Mouse (Mus musculus): ENCODE measurements around the gene Gm28230.

Gene Gm28230

DNA sequence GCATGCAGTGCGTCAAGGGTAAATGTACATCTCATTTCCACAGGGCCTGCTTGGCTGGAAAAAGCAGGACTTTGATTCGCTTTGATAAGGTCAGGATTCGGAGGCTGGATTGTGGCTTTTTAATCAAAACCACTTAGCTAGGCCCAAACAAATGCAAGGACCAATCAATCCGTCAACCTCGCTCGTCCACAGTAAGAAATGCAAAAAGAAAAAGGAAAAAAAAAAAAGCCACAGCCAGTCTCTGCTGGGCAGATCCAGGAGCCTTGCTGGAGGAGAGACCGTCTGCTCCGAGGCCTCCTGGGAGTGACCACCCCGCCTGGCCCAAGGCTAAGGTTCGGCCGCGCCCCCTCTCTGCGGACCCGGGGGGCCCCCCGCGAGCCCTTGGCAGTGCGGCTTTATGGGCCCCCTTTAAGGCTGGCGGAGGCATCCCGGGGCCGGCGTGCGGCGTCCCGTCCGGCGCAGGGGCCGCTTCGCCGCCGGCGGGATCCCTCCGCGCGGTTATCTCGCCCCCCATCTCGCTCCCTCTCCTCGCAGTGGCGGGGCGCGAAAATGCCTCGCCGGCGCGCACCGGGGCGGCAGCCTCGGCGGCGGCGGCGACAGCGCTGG lies 22.0 kb upstream of the Gm28230 start, which contains the start of gene Hoxd8:
Gene Hoxd8 (plus strand): TSS at position 223 of the 606 bp plus-strand sequence.
- peak; percentile 88 for DNase-seq (ENCODE audit: low spot score)

DNA sequence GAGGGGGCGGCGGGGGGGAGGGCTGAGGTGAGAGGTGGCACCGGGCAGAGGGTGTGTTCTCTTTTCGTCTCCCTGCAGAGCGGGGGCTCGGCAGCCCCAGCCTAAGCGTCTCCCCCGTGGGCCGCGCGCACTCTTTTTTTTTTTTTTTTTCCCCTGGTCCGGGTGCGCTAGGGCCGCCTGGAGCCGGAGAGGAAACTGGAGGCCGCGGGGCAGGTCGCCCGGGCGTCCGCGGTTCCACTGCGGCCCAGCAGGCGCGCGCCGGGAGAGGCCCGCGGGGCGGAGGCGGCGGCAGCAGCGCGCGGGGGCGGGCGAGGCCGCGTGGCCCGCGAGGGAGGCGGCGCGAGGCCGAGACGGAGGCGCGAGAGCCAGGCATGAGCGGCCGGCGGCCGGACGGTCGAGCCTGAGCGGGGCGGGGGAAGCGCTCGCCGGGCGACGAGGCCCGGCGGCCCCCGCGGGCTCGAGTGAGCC lies 21.5 kb upstream of the Gm28230 start:
- peak; percentile 53 for DNase-seq (ENCODE audit: low spot score)

DNA sequence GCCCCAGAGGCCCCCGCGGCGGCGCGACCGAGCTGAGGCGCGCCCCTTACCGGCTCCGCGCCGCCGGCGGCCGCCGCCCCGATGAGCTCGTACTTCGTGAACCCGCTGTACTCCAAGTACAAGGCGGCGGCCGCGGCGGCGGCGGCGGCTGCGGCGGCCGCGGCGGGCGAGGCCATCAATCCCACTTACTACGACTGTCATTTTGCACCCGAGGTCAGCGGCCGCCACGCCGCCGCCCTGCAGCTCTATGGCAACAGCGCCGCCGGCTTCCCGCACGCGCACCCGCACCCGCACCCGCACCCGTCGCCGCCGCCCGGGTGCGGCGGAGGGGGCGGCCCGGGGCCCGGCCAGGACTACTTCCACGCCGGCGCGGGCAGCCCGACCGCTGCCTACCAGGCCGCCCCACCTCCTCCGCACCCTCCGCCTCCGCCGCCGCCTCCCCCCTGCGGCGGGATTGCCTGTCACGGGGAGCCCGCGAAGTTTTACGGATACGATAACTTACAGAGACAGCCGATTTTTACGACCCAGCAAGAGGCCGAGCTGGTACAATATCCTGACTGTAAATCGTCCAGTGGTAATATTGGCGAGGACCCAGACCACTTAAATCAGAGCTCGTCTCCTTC lies 20.9 kb upstream of the Gm28230 start:
- DNase-seq (ENCODE audit: low spot score), result peak; percentile 70

DNA sequence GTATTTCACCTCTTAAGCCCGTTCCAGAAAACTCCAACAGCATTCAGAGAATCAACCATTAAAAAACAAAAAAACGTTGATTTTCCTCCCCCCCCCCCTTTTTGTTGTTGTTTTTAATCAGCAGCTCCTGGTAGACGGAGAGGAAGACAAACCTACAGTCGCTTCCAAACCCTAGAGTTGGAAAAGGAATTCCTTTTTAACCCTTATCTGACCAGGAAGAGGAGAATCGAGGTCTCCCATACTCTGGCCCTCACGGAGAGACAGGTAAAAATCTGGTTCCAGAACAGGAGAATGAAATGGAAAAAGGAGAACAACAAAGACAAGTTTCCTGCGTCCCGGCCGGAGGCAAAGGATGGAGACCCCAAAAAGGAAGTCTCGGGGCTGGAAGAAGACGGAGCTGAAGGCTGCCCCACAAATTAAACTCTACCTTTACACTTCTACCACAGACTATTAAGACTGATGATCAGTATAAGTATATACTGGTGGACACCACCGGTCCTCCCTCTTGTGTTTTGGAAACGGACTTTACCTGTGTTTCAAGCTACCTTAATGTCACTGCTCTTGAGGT lies 20.1 kb upstream of the Gm28230 start:
- no peak for DNase-seq (ENCODE audit: low spot score)

DNA sequence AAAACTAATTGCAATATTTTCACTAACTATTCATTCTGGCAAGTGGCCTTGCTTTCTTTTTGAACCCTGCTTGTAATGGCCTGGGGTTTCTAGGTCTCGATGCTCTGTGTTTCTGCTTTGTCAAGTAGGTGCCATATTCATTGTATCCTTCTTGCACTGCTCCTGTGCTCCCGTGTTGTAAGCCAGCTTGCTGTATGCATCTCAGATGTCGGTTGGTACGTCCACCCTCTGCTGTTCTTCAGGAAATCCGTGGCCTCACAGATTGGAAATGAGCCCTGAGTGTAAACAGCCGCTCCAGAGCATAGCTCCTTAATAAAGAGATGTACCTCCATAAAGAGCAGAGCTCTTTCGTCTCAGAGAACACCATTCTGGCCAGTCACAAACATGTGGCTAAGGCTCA lies 18.9 kb upstream of the Gm28230 start:
- DNase-seq (ENCODE audit: low spot score), result no peak

DNA sequence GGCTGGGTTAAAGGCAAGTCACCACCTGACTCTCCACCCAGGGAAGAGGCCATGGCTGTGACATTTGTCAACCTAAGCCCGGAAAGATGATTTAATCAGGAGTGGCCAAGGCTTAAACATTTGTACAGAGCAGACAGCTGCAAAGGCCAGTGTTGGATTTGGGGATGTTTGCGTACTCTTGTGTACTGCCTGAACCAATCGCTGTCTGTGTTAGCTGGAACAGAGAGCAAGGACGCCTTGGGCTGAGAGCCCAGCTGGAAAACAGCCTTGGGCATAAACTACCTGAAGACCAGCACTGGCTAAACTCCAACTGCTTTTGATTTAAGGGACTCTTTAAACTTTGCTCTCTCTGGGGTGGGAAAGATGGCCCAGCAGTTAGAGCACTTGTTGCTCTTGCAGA lies 17.9 kb upstream of the Gm28230 start:
- peak; percentile 38 for DNase-seq (ENCODE audit: low spot score)

DNA sequence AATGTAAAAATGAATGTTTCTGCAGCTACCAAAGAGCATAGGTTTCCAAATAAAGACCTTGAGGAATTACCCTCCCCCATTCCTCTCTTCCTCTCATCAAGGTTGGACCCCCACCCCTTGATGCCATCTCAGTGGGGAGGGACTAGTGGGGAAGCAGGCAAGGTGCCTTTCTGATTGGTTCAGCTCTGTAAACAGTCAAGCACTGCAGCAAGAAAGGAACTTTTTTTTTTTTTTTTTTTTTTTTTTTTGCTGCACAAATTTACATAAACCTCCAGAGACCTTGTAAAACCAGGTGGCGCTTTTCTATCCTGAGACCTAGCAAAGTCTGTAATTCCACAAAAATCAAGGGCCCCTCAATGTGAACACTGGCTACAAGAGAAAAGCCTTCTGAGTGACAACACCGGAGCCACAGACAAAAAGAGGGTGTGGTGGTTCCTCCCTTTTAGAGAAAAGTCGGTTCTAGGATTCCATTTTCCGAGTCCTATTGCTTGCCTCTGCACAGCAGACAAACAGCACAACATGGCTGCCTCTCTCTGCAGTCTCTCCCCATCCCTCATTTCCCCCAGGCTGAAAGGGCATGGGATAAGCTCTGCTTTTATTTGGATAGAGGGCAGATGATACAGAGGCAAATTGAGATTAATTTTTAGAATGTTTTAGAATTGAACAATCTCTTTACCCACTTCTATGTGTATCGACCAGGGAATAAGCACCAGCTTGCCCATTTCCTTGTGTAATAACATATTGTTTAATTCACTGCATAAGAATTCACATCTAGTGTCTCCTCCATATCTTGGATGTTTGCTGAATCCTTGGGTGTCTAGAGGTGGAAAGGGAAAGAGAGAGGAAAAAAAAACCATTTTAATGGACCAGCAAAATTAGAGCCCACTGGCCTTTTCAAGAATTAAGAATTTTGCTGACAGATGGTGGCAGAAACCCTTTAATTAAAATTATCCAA lies 16.8 kb upstream of the Gm28230 start:
- DNase-seq (ENCODE audit: low spot score), result no peak

DNA sequence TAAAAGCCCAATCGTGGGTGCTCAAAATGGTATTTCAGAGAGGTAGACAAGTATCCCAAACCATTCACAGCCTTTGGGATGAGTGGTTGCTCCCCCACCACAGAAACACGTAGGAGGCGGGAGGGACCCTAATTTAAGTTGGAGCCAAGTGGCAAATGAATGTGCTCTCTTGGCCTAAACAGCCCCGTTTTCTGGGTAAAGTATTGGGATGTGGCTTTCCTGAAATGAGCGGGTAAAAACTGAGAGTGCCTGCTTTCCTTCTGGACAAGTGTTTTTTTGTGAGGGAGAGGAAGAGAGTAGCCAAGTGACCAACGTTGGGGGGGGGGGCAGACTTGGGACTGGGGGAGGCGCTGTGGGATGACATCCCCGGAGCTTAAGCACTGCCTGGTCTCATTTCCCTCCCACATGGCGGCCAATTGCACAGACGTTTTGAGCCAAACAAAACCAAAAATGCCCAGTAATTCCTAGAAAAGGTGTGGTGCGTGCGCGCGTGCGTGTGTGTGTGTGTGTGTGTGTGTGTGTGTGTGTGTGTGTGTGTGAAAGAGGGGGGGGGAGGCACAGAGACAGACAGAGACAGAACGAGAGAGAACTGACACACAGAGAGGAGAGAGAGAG lies 15.5 kb upstream of the Gm28230 start:
- DNase-seq (ENCODE audit: low spot score), result no peak

DNA sequence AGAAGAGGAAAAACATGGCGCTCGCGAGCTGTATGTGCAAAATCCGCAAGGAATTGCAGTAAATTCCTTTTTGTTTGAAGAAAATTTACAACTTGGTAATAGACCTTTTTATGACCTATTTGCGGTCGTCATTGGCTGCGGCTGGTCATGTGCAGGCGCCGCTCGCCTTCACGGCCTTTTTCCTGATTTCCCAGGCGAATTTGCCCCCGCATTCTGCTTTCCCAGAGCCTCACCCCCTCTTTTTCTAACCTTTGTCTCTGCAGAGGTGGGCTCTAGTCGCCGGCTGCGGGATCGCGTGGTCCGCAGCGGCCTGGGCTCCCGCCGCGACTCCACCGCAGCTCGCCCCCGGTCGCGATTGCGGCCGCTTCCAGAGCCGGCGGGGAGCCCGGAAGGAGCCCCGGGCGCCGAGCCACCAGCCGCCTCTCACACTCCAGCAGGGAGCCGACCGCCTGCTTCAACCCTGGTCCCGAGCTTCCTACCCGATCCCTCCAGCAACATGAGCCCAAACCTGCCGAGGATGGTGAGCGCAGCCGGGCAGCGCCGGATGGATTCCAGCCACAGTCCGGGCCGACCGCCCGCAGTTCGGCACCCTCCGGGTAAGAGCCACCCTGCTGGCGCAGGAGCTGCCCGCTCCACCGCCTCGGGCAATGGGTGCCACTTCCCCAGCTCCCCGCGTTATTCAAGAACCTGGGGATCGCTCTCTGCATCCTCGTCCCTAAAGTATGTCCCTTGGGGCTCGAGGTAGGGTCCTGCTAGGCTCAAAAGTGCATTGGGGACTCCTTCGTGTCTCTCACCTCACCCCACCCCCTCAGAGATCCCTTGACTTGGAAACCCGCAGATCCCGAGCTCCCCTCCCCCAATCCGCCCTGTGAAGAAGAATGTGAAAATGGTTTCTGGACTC lies 14.6 kb upstream of the Gm28230 start, which contains the start of the genes Hoxd3 and Hoxd4:
Gene Hoxd3 (plus strand): TSS at position 207 of the 901 bp plus-strand sequence.
Gene Hoxd4 (plus strand): TSS at position 209 of the 901 bp plus-strand sequence.
- DNase-seq (ENCODE audit: low spot score), result peak; percentile 63

DNA sequence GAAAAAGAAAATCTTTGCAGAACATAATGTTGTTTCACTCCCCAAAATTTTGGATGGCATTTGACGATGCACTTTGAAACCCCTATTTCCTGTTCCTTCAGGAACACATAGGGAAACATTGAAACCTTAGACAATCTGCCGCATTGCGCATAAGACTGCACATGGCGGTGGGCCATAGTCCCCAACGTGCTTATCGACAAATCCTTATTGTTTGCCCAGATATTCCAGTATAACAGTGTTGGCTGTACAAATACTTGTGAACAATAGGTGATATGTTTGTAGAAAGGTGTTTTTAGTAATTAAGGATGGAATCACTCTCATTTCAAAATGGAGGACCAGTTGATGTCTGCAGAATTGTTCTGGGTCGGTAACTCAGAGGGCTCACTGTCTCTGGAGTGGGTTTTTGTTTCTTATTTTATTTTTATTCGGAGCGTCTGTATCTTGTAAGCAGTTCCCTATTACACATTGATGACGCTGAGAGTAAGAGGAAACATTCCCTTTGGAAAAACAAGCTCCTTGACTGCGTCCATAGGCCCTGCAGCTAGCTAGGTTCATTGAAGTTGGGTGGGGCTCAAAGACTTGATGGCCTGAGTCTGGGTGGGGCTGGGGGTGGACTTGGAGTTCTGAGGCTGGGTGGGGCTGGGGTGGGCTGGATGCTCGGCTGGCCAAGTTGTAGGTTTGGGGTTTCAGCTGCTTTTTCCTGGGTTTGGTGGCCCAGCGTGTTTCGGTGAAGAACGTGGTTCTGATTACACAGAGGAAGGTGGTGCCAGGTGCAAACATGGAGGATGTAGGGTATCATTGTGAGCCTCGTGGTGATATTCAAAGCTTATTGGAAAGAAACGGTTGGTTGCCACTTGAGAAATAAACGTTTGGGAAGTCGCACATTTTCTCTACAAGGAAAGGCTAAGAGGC lies 13.0 kb upstream of the Gm28230 start:
- DNase-seq (ENCODE audit: low spot score), result no peak

DNA sequence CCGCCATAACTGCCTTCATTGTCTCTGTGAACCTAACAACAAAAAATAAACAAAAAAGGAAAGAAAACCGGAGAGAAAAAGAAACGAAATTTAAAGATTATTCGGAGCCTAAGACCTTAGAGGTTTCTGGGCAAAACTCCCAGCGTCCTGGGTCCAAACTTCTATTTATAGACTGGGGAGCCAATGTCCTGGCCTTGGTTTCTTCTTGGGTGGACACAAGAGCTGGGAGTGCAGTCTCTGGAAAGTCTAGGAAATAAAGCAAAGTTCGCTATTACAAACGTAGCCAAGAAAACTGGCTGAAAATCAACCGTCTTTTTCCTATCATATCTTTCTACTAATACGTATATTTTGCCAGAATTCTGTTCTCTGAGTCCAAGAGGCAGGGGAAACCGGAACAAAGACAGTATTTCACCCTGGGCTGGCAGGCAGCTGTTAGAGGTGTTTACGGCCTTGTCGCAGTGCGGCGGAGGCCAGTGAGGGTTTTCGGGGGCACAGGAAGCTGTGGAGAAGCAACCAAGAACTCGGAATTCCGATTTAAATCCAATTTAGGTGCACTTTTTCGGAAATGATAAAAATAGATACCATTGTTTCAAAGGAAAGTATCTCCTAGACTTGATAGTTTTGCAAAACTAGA lies 12.3 kb upstream of the Gm28230 start:
- no peak for DNase-seq (ENCODE audit: low spot score)

DNA sequence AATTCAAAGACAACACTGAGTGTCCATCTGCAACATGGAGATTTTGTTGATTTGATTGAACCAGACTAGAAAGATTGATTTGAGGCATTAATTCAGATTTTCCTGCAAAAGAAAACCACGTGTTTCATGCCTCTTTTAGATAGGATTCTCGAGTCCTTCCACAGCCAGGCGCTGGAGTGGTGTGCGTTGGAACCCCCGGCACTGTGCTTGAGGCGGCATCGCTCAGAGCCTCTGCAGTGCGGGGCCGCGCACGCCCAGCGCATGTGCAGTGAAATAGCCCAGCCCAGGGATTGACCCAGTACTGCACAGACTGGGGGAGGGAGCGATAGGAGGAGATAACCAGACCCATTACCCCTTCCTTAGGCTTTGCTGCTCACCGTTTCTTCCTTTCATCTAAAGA lies 11.6 kb upstream of the Gm28230 start:
- DNase-seq (ENCODE audit: low spot score), result peak; percentile 65

DNA sequence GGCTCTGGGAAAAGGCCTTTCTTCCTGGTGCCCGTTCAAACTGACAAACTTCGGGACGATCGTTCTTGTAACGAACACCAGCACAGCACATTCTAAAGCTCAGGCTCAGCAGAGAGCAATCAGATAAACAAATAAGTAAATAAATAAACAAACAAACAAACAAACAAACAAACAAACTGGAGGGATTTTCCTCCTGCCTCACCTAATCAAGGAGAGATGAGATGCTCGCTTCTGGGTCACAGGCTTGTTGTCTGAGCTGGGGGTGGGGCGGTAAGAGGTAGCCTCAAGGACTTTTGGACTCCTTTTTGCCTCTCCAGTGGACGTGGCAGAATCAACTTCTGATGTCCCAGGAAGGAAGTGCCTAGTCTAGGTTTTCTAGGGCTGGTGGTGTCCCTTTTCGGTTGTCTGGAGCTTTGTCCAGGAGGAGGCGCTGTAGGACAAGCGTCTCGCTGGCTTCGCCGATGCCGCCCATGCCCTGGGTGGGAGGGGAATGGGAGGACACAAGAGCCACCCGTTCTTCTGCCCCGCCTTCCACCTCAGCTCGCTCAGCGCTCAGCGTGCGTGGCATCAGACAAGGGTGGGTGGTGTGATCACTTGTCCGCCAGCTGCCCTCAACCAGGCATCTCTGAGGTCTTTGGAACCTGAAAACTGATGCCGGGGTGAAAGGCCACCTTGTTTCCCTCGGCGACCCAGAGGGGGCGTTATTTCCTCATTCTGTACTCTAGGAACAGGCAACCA lies 10.9 kb upstream of the Gm28230 start:
- DNase-seq (ENCODE audit: low spot score), result peak; percentile 97

DNA sequence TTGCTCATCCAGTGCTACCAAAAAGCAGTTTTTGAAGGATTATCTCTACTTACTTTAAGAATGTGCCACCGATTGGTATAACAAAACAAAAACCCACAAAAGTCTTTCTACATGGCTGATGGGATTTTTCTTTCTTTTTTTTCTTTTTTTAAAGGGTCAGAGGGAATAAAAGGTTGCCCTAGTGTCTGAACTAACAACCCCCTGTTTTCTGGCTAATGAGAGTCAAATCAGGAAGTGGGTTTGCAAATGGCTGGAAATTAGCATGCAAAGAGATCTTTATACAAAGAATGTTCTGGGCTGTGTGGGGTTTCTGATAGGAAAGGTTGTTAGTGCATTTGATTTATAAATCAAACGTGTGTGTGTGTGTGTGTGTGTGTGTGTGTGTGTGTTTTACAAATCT lies 6.1 kb upstream of the Gm28230 start:
- DNase-seq (ENCODE audit: low spot score), result no peak

DNA sequence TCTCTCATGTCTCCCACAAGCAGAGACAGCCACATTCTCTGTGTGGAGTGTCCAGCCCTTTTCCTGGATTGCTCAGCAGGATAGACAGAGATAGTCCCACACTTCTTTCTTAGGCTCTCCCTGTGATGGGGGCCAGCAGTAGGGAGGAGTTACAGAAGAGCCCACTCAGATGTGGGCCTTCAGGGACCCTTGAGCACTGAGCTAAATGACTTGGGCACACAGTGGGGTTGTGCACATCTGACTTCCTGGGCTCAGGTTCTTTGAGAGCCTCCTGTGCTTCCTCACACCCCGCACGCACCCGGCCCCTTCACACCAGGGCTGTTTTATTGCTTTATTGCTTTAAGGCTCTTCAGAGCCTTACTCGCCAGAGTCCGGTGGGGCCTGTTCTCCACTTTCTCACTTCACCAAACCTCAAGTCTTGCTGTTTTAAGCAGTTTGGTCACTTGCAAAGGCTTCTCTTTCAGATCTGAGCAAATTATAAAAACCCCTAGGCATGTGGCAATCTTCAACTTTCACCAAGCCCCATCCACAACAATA lies 5.5 kb upstream of the Gm28230 start:
- no peak for DNase-seq (ENCODE audit: low spot score)

DNA sequence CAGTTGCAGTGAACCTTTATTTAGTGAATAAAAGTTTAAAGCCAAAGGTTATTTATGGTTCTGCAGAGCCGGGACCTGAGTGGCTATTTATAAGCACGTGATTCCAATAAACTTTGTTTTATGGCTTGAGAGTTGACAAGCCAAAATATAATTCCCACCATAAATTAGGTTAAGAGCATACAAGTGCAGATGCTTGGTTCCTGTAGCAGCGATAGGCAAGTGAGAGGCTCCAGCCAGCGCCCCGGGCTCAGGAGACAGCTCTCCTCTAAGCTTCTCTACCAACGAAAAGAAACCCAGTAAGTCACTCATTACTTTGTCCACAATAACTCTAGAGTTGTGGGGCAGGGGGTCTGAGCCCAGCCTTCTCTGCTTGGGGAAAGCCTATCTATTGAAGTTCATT lies 4.6 kb upstream of the Gm28230 start:
- DNase-seq (ENCODE audit: low spot score), result no peak

DNA sequence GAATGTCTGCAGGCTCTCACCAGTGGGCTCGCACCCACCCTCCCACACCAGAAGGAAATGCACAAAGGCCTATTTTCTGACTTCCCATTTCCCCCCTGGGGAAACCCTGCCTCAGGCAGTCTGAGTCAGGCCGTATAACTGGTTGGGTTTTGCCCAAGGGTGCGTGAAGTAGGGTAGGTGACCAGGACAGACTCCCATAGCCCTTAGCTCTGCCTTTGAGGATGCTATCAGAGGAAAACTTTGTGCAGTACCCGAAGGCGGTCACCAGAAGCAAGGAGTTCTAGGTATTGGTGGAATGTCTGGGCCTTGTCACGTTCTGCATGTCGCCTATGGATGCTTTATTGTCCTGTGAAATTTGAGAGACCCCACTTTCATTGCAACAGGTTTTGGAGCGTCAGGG lies 3.6 kb upstream of the Gm28230 start:
- no peak for DNase-seq (ENCODE audit: low spot score)
